Mouse (Mus musculus) cerebellum, adult 2 months (tissue): ENCODE measurements at regions not wholly inside any gene's neighbourhood (a gene's known extent, or its start where the extent isn't known, plus 50 kb on each side); places are given as distances from the start of the nearest gene placed in this dataset.

Source experiments
- CTCF ChIP-seq: fragments of 200-500 bp; IDR thresholded peaks from 2 replicates; pipeline ENCODE4 v1.5.1; 2011; ENCODE audit warnings: low read depth, mild to moderate bottlenecking, control low read depth, low read length, moderate library complexity, borderline replicate concordance; ENCODE audit not compliant: insufficient read depth
- POLR2A ChIP-seq: fragments of 200-500 bp; IDR thresholded peaks from 2 replicates; pipeline ENCODE4 v1.6.1; 2011; ENCODE audit warnings: low read length, control low read depth, borderline replicate concordance; ENCODE audit not compliant: insufficient read depth

- TF ChIP-seq CTCF: no peak
- no peak for TF ChIP-seq POLR2A
Observed at GRCm38 (mm10) chr4:50086676-50087075, 241.1 kb upstream of the Grin3a start.
